In genomic region chr2:91202222-91202971, GRCm38 (mm10) we compare ENCODE assay signal across 8 mouse cellular contexts. TPM values are rescaled to one million over a fixed set of nuclear protein-coding genes. Genes with fewer than 3 reads are reported as not detected.
DNase-seq lines count a peak whose midpoint lies in the region; ATAC-seq lines count a peak whose summit lies in the region.

Gene Nr1h3 (minus strand): TSS chr2:91202834.
Gene Acp2 (plus strand): TSS chr2:91202885.

- no peaks in the 10 kb centered on the region for H3K27me3 ChIP-seq in forebrain, embryonic 14.5 days (replicated peaks; ENCODE audit: control insufficient read depth, insufficient read depth, low read length)
- H3K27me3 ChIP-seq in neural tube, embryonic 15.5 days (replicated peaks), result no peaks in the 10 kb centered on the region

- H3K4me1 ChIP-seq in forebrain, embryonic 14.5 days (ENCODE audit: control insufficient read depth, insufficient read depth, low read length), result peaks cover 15% of the 10 kb centered on the region
- H3K4me1 ChIP-seq in neural tube, embryonic 15.5 days, result peaks cover 32% of the 10 kb centered on the region

- peak; percentile 97 for ATAC-seq in forebrain, embryonic 14.5 days
- peak; percentile 95 for ATAC-seq in neural tube, embryonic 15.5 days (ENCODE audit: low FRiP score)

- peaks cover 25% of the 10 kb centered on the region for H3K36me3 ChIP-seq in forebrain, embryonic 14.5 days (ENCODE audit: control insufficient read depth, insufficient read depth, low read length)
- peaks cover 16% of the 10 kb centered on the region for H3K36me3 ChIP-seq in neural tube, embryonic 15.5 days

- peak within 1 kb of the TSS; percentile 93 for H3K9ac ChIP-seq in forebrain, embryonic 14.5 days (ENCODE audit: low read length)
- peak within 1 kb of the TSS; percentile 63 for H3K9ac ChIP-seq in neural tube, embryonic 15.5 days (replicated peaks)

- 4% methylated on average over 28 of the region's 28 CpGs for WGBS in forebrain, embryonic 14.5 days
- WGBS in neural tube, embryonic 15.5 days, result 3% methylated on average over 28 of the region's 28 CpGs

- peak within 1 kb of the TSS; percentile 58 for H3K4me3 ChIP-seq in forebrain, embryonic 14.5 days (ENCODE audit: low read depth, low read length)
- H3K4me3 ChIP-seq in neural tube, embryonic 15.5 days (replicated peaks), result peak within 1 kb of the TSS; percentile 56

- peak within 1 kb of the TSS; percentile 89 for H3K27ac ChIP-seq in forebrain, embryonic 14.5 days (ENCODE audit: low read depth, low read length)
- H3K27ac ChIP-seq in neural tube, embryonic 15.5 days (replicated peaks), result peak within 1 kb of the TSS; percentile 93

- H3K4me2 ChIP-seq in forebrain, embryonic 14.5 days (ENCODE audit: low read length), result peak within 1 kb of the TSS; percentile 79
- H3K4me2 ChIP-seq in neural tube, embryonic 15.5 days, result peak within 1 kb of the TSS; percentile 74

- no peaks in the 10 kb centered on the region for H3K9me3 ChIP-seq in forebrain, embryonic 14.5 days (replicated peaks; ENCODE audit: control insufficient read depth, low read length)
- no peaks in the 10 kb centered on the region for H3K9me3 ChIP-seq in neural tube, embryonic 15.5 days (replicated peaks)

- intact Hi-C loops in heart, postnatal 14 days (cut with DNase I), result no loop called here

- peak; percentile 97 for DNase-seq in ES-CJ7 (ENCODE audit: low read depth, low spot score)
- DNase-seq in cerebellum, adult 11 months, result peak; percentile 93
- DNase-seq in forebrain, embryonic 14.5 days (ENCODE audit: low spot score), result peak; percentile 95
- DNase-seq in heart, postnatal 14 days, result peak; percentile 93 to 95
- DNase-seq in layer of hippocampus, adult 11-12 months (ENCODE audit: low spot score), result peak; percentile 96
- peak; percentile 94 for DNase-seq in lung, adult 18-20 months
- DNase-seq in testis, postnatal 14 days (ENCODE audit: low spot score), result peak; percentile 92

RNA-seq across cellular contexts. Expression of gene Nr1h3, which starts in this region (rescaled TPM):
- 2.5 and 3.0 TPM in 2 replicates for polyA plus RNA-seq in forebrain, embryonic 14.5 days (2014; fragmentation: Nextera tagmentation; extraction: Ambion mirVana)
- total RNA-seq in heart, postnatal 14 days (2021), result 10 to 100 TPM in 1 of 2 experiments, 1 to 10 TPM in 1; 8.6 to 11.8 TPM
- polyA plus RNA-seq in neural tube, embryonic 15.5 days (2015; fragmentation: Nextera tagmentation; extraction: Ambion mirVana), result 2.4 and 3.1 TPM in 2 replicates

RNA-seq across cellular contexts. Expression of gene Acp2, which starts in this region (rescaled TPM):
- polyA plus RNA-seq in forebrain, embryonic 14.5 days (2014; fragmentation: Nextera tagmentation; extraction: Ambion mirVana), result 38.2 and 41.2 TPM in 2 replicates
- 10 to 100 TPM; 18.1 to 19.7 TPM for total RNA-seq in heart, postnatal 14 days (2021)
- polyA plus RNA-seq in neural tube, embryonic 15.5 days (2015; fragmentation: Nextera tagmentation; extraction: Ambion mirVana), result 35.1 and 36.6 TPM in 2 replicates

Comparison
In these comparisons a context has a peak if more than half of its experiments do, and no peak if none do; other contexts are left out.
1. Peak in every context shown above with its lines: DNase-seq, ATAC-seq, H3K4me3 ChIP-seq and H3K27ac ChIP-seq.